Mouse (Mus musculus) liver, embryonic 12.5 days (tissue): Measurements from ENCODE around the gene Zbtb17. TPM values are rescaled to one million over a fixed set of nuclear protein-coding genes. Genes with fewer than 3 reads are reported as not detected.

Source experiments
- ATAC-seq: fragments of 200-750 bp; cut with Nextera tagmentation; 2 replicates; pipeline ENCODE4 v1.8.0; 2017; ENCODE audit warnings: moderate number of reproducible peaks, mild to moderate bottlenecking, moderate library complexity
- H3K27ac ChIP-seq: fragments of 300-500 bp; sonication (generic); 2 replicates; pipeline ENCODE4 v1.5.1; 2016; ENCODE audit warnings: mild to moderate bottlenecking
- H3K27me3 ChIP-seq: fragments of 300-500 bp; sonication (generic); replicated peaks from 2 replicates; pipeline ENCODE4 v1.6.1; 2016; ENCODE audit warnings: mild to moderate bottlenecking, moderate library complexity
- H3K36me3 ChIP-seq: fragments of 300-500 bp; sonication (generic); 2 replicates; pipeline ENCODE4 v1.6.1; 2016; ENCODE audit warnings: mild to moderate bottlenecking, moderate library complexity
- H3K4me1 ChIP-seq: fragments of 300-500 bp; sonication (generic); 2 replicates; pipeline ENCODE4 v1.6.1; 2016
- H3K4me2 ChIP-seq: fragments of 300-500 bp; sonication (generic); 2 replicates; pipeline ENCODE4 v1.6.1; 2016; ENCODE audit warnings: mild to moderate bottlenecking, moderate library complexity
- H3K4me3 ChIP-seq: fragments of 300-500 bp; sonication (generic); 2 replicates; pipeline ENCODE4 v1.5.1; 2016; ENCODE audit warnings: mild to moderate bottlenecking, moderate library complexity
- H3K9ac ChIP-seq: fragments of 300-500 bp; sonication (generic); 2 replicates; pipeline ENCODE4 v1.6.1; 2016; ENCODE audit warnings: mild to moderate bottlenecking, moderate library complexity
- H3K9me3 ChIP-seq: fragments of 300-500 bp; sonication (generic); replicated peaks from 2 replicates; pipeline ENCODE4 v1.6.1; 2016; ENCODE audit warnings: mild to moderate bottlenecking, moderate library complexity
- WGBS: fragments of 180-500 bp; shearing (Covaris S2); methylation state at CpG from one replicate; pipeline ENCODE4 v1.1.7; 2016; ENCODE audit not compliant: insufficient replicate concordance; 5-methylcytosine and 5-hydroxymethylcytosine counted together
- polyA plus RNA-seq: library from polyadenylated mRNA; unstranded; fragments of >200 nt; fragmentation: Nextera tagmentation; extraction: Ambion mirVana; gene quantifications from 2 replicates; pipeline ENCODE4 v1.2.1, GENCODE M21; 2016

Zbtb17 gene
- polyA plus RNA-seq, 1 experiment from 2014 or later: 16.8 TPM

DNA sequence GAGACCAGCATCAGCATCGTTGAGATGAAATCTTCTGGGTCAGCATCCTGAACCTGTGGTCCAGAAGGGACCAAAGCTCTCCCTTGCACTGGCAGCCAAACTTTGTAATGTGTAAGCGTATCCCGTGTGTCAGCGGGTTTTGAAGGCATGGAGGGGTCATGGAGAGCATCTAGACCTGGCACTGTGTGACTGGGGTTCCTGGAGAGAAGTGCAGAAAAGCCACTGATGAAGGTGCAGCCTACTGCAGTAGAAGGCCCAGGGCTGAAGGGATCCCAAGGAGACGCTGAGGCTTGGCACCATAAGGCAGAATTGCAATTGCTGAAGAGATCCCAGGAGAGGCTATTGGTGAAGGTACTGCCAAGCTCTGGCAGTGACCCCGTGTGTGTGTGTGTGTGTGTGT is 15.1 kb upstream of the Zbtb17 start:
- no peak for ATAC-seq
- Histone ChIP-seq H3K27me3 (peaks cover 62% of the 10 kb centered on the region), H3K4me3 (no peak overlapping the region), H3K9me3 (no peaks in the 10 kb centered on the region), H3K4me2 (no peak overlapping the region), H3K27ac (no peak overlapping the region), H3K36me3 (no peaks in the 10 kb centered on the region), H3K4me1 (peaks cover 9% of the 10 kb centered on the region; the same call in 1 of the 2 replicates), H3K9ac (no peak overlapping the region)
- WGBS: 61% methylated on average over 6 of the region's 6 CpGs

DNA sequence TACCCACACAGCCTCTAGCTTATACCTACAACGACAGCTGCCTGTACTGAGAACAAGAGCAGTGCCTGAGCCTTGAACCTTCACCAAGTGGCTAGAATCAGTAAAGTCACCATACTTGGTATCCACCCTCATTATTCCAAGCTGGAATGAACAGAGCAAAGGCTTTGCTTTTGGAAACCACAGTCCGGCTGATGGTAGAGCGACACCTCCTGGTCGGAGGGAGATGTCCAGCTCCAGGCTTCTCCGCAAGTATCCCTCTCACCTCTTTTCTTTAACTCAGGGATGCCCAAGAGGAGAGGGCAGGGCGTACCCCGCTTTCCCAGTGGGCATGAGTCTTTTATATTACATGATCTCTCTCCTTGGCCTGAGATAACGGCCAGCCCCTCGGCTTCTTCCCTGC is 14.6 kb upstream of the Zbtb17 start:
- no peak overlapping the region for H3K9ac ChIP-seq
- 41% methylated on average over 9 of the region's 9 CpGs for WGBS
- no peak overlapping the region for H3K27ac ChIP-seq
- no peak for ATAC-seq
- H3K36me3 ChIP-seq: no peaks in the 10 kb centered on the region
- peaks cover 9% of the 10 kb centered on the region; the same call in 1 of the 2 replicates for H3K4me1 ChIP-seq
- no peak overlapping the region for H3K4me3 ChIP-seq
- H3K9me3 ChIP-seq: no peaks in the 10 kb centered on the region
- no peak overlapping the region for H3K4me2 ChIP-seq
- H3K27me3 ChIP-seq: peaks cover 58% of the 10 kb centered on the region

DNA sequence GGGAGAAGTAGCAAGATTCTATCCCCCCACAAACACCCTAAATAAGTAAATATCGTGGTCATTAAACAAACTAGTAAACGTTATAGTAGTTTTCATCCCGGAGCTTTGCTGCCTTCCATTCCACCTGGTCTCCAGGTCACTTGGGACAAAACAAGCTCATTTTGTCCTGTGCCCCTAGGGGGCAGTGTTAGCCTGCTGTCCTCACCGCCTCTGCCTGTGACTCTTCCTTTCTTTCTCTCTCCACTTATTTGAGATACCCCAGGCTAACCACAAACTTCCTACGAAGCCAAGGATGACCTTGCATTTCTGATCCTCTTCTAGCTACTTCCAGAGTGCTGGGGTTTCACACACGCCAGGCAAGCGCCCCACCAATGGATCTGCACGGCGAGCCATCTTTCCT is 13.5 kb upstream of the Zbtb17 start:
- peaks cover 2% of the 10 kb centered on the region; the same call in 1 of the 2 replicates for H3K4me1 ChIP-seq
- no peak for ATAC-seq
- WGBS: 30% methylated on average over 9 of the region's 9 CpGs

DNA sequence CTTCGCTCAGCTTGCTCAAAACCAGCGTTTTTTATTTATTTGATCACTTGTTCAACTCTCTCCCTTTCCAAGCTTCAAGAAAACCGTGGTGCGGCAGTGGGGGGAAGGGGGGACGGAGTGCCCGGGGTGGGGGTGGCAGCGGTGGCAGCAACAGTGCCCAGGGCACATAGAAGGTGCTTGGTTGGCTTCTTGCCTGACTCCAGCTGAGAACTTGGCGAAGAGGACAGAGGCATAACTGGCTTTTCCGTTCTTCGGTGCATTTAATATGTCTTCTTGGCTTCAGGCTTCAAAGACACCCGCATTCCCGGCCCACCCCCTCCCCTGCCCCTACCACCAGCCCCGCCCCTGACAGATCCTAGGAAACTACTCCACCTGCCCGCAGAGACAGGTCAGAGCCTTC is 11.8 kb upstream of the Zbtb17 start:
- Histone ChIP-seq H3K4me2 (no peak overlapping the region), H3K27ac (no peak overlapping the region), H3K36me3 (no peaks in the 10 kb centered on the region), H3K4me3 (no peak overlapping the region), H3K9me3 (no peaks in the 10 kb centered on the region), H3K4me1 (no peaks in the 10 kb centered on the region), H3K9ac (no peak overlapping the region), H3K27me3 (peaks cover 31% of the 10 kb centered on the region)
- WGBS: 56% methylated on average over 14 of the region's 14 CpGs
- ATAC-seq: no peak

More for the DNA sequence above, 13.5 kb upstream of the Zbtb17 start:
- Histone ChIP-seq H3K36me3 (no peaks in the 10 kb centered on the region), H3K9me3 (no peaks in the 10 kb centered on the region), H3K9ac (no peak overlapping the region), H3K4me3 (no peak overlapping the region), H3K27me3 (peaks cover 46% of the 10 kb centered on the region), H3K27ac (no peak overlapping the region), H3K4me2 (no peak overlapping the region)

DNA sequence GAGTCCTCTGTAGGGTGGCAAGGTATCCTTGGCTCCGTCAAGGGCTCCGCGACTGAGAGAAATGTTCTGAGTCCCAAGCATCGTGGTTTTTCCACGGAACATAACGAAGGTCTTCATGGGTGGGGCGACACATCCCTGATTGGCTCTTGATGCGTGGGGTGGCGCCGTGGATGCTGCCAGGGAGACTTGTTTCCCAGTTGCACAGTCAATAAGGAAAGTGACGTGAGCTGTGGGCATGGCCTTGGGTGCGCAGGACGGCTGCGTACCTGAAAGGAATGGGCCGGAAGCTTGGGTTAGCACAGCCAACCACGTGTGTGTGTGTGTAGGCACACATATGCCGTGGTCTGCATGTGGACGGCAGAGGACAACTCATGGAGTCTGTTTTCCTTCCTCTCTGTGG is 11.3 kb upstream of the Zbtb17 start:
- Histone ChIP-seq H3K36me3 (no peaks in the 10 kb centered on the region), H3K4me2 (no peak overlapping the region), H3K4me1 (no peaks in the 10 kb centered on the region), H3K9ac (no peak overlapping the region), H3K4me3 (no peak overlapping the region), H3K9me3 (no peaks in the 10 kb centered on the region), H3K27ac (no peak overlapping the region), H3K27me3 (peaks cover 25% of the 10 kb centered on the region)
- WGBS: 69% methylated on average over 18 of the region's 18 CpGs
- no peak for ATAC-seq

DNA sequence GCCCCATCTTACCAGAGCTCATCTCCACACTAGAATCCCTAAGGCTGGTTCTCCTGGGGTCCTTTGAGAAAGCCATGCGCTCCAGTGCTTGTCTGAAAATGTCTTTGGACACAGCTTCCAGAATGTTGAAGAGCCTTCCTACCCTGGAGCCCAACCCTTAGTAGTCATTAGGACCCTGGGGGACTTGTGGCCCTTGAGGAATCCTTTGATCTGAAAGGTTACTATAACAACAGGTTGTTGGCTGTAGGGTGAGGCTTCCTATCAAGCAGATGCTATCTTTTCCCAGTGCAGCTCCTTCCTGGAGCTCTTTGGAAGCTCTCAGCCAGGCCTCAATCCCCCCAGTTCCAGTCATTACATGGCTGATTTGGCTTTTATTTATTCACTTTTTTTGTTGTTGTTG is 8.5 kb upstream of the Zbtb17 start, which contains the start of gene Srarp:
Srarp (minus strand) TSS at position 132 of the 400 bp plus-strand sequence.
- H3K9ac ChIP-seq: no peak within 1 kb of the TSS
- 67% methylated on average over 1 of the region's 1 CpGs for whole genome bisulfite sequencing
- no peaks in the 10 kb centered on the region for H3K9me3 ChIP-seq
- no peaks in the 10 kb centered on the region for H3K36me3 ChIP-seq
- H3K27me3 ChIP-seq: peaks cover 10% of the 10 kb centered on the region; the same call in 1 of the 2 replicates
- no peak within 1 kb of the TSS for H3K27ac ChIP-seq
- no peak for ATAC-seq
- no peak within 1 kb of the TSS for H3K4me2 ChIP-seq
- H3K4me3 ChIP-seq: no peak within 1 kb of the TSS
- no peaks in the 10 kb centered on the region for H3K4me1 ChIP-seq

DNA sequence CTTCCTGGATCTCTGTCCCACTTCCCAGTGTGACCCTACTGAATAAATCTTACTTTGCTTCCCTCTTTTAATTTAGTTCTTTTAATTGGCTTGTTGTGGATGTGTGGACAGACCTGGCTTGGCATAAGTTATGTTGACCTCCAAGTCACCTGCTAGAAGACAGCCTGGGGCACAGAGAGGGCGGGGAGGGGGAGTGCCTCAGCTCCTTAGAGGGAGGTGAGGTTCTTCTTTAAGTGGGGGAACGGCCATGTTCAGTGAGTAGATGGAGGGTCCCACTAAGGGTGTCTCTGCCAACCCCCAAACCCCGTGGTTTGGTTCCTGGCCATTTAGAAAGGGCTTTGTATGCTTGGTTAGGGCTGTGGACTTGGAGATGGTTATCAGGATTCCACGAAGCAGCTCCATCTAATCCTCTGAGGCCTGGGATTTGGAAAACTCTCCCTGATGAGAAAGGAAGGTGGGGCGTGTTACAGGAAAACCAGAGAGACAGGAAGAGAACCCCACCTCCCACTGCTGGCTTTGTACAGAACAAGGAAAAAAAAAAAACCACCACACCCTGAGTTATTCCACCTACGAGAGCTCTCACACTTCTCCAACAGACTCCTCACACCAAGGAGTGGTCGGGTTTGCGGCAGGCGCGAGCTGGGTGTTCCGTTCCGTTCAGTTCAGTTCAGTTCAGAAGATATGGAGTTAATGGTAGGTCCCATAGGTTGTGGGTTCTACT is 5.2 kb upstream of the Zbtb17 start:
- Histone ChIP-seq H3K4me2 (no peak overlapping the region), H3K9me3 (no peaks in the 10 kb centered on the region), H3K4me3 (no peak overlapping the region), H3K27me3 (no peaks in the 10 kb centered on the region), H3K9ac (no peak overlapping the region), H3K36me3 (no peaks in the 10 kb centered on the region), H3K27ac (no peak overlapping the region), H3K4me1 (peaks cover 11% of the 10 kb centered on the region)
- WGBS: 74% methylated on average over 12 of the region's 12 CpGs
- ATAC-seq: no peak

DNA sequence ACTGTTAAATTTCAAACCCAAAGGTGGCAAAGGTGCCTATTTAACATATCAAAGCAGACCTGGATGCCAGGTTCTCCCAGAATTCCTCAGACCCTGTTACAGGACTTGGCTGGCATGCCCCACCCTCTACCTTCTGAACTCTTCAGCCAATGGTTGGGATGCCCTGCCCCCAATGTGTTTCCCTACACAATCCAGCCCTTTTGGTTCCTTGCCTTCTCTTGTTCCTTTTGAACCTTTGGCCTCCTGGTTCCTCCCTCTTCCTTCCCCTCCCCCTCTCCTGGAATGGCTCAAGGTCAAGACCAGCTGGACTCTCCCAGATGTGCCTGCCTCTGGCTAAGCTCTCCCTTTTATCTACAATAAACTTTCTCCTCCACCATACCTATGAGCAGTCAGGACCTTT is 3.6 kb upstream of the Zbtb17 start:
- H3K9me3 ChIP-seq: no peaks in the 10 kb centered on the region
- H3K9ac ChIP-seq: no peak overlapping the region
- no peak overlapping the region for H3K4me3 ChIP-seq
- H3K4me1 ChIP-seq: peaks cover 21% of the 10 kb centered on the region
- H3K36me3 ChIP-seq: no peaks in the 10 kb centered on the region
- ATAC-seq: no peak
- no peaks in the 10 kb centered on the region for H3K27me3 ChIP-seq
- no peak overlapping the region for H3K4me2 ChIP-seq
- no peak overlapping the region for H3K27ac ChIP-seq

DNA sequence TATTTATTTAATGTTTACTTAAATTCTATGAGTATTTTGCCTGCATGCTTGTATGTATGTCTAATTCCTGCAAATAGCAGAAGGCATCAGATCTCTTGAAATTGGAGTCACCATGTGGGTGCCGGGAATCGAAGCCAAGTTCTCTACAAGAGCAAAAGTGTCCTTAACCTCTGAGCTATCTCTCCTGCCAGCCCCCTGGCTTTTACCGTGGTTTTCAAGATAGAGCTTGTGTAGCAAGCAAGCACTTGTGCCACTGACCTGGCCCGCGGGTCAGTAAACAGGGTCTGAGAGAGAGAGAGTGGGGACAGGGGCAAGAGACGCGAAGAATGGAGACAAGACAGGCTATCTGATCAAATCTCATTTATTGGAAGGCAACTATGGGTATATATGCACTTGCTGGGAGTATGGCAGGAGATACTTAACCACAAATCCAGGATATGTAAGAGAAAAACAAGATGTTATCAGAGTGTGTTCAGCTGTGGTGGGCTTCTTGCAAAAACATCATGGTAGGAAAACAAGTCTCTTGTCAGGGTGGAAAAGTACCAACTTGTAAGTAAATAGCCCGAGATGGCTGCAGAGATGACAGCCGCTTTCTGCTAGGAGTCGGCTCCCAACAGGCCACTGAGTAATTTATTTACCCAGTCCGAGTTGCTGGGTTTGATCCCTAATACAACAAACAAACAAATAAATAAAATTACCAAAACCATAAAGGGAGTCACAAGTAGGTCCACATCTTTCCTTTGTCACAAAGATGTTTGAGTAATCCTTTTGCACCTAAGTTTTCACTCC is 619 bp upstream of the Zbtb17 start:
- H3K9ac ChIP-seq: peak overlapping the region; percentile 91
- peak overlapping the region; percentile 86 for H3K4me2 ChIP-seq
- H3K27ac ChIP-seq: peak overlapping the region; percentile 81; the same call in 1 of the 2 replicates
- H3K36me3 ChIP-seq: peaks cover 22% of the 10 kb centered on the region
- peak overlapping the region; percentile 99 for H3K4me3 ChIP-seq
- no peaks in the 10 kb centered on the region for H3K9me3 ChIP-seq
- 27% methylated on average over 11 of the region's 11 CpGs for whole genome bisulfite sequencing
- ATAC-seq: peak; percentile 8; the same call in 1 of the 2 replicates
- no peaks in the 10 kb centered on the region for H3K27me3 ChIP-seq
- H3K4me1 ChIP-seq: peaks cover 26% of the 10 kb centered on the region

DNA sequence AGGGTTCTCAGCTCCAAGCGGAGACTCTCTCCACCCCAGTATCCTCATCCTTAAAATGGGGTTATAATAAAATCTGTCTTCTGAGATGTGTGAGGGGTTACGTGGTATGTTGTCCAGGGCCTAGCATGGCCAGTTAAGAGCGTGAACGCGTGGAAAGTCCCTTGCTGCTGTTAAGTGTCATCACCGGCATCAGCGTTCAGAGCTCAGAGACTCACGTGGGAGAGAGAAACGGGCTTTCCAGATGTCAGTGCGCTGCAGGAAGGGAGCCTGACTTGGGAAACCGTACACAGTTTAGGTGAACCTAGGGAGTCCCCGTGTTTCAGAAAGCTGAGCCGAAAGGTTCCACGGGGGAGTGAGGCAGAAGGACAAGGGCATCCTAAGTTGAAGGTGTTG is 870 bp downstream of the Zbtb17 start:
- H3K4me1 ChIP-seq: peaks cover 26% of the 10 kb centered on the region
- peak overlapping the region; percentile 99 for H3K4me3 ChIP-seq
- 25% methylated on average over 14 of the region's 14 CpGs for WGBS
- no peak overlapping the region for H3K27ac ChIP-seq
- ATAC-seq: no peak
- H3K27me3 ChIP-seq: no peaks in the 10 kb centered on the region
- peak overlapping the region; percentile 86 for H3K4me2 ChIP-seq
- H3K36me3 ChIP-seq: peaks cover 37% of the 10 kb centered on the region
- peak overlapping the region; percentile 91 for H3K9ac ChIP-seq
- H3K9me3 ChIP-seq: no peaks in the 10 kb centered on the region

DNA sequence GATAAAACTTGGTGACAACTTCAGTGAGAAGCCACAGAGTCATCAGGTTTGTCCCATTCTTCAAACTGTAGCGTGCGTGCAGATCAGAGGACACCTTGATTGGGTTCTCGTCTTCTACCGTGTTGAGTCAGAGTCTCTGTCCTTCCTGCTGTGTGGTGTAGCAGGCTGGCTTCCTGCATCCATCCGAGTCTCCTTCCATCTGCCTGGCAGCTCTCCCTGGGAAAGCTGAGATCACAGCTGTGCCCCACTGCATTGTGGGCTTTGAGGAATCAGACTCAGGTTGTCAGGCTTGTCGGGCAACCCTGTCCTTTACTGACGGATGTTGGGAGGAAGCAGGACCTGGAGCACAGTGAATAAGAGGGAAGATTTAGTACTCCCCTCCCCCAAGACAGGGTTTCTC is 1.8 kb downstream of the Zbtb17 start:
- Histone ChIP-seq H3K4me1 (peaks cover 26% of the 10 kb centered on the region), H3K27me3 (no peaks in the 10 kb centered on the region), H3K27ac (no peak overlapping the region), H3K4me2 (no peak overlapping the region), H3K9ac (no peak overlapping the region), H3K36me3 (peaks cover 45% of the 10 kb centered on the region), H3K4me3 (no peak overlapping the region), H3K9me3 (no peaks in the 10 kb centered on the region)
- no peak for ATAC-seq
- WGBS: 74% methylated on average over 7 of the region's 7 CpGs

DNA sequence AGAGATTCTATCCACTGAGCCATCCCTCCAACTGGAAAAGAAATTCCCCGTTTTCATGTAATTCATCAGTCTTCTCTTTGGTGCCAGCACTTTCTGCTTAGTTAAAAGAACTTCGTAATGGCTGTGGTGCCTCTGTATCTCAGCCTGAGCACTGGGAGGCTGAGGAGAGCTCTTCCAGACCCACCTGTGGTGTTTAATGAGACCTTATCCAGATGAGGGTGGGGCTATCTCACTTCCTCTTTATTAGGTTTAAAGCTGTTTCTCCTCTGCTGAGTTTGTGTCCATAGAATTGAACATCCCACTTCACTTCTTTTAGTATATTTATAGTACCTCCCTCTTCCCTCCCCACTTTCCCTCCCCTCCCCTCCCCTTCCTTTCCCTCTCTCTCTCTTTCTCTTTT is 6.8 kb downstream of the Zbtb17 start:
- no peak for ATAC-seq
- no peaks in the 10 kb centered on the region for H3K9me3 ChIP-seq
- H3K4me2 ChIP-seq: no peak overlapping the region
- no peaks in the 10 kb centered on the region for H3K27me3 ChIP-seq
- no peak overlapping the region for H3K9ac ChIP-seq
- no peak overlapping the region for H3K4me3 ChIP-seq
- peaks cover 72% of the 10 kb centered on the region for H3K36me3 ChIP-seq
- H3K4me1 ChIP-seq: peaks cover 13% of the 10 kb centered on the region
- no peak overlapping the region for H3K27ac ChIP-seq
- 74% methylated on average over 2 of the region's 2 CpGs for WGBS
